Mouse (Mus musculus) embryo, embryonic 11.5 days (tissue): ENCODE results near the gene Klhl2.

Experiments
- DNase-seq: peaks from one replicate; pipeline ENCODE4 v3.0.0-alpha.2; 2012; ENCODE audit warnings: low read depth, low spot score

Gene Klhl2

DNA sequence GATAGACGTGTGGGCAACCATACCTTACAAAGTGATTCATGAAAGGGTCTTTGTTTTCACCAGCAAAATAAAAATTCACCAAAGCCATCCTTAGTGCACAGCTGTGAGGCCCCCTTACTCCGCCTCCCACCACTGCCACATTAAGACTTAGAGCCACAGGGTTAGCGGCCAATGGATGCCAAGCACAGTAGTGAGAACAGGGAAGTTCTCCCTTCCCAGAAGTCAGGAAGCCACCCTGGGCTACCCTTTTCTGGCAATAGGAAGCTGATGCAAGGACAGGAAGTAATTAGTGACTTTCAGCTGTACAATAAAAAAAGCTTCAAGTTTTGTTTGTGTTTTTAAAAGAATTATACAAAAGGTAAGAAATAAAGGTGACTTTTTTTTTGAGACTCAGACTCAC lies 18.2 kb downstream of the Klhl2 start:
- DNase-seq: no peak

DNA sequence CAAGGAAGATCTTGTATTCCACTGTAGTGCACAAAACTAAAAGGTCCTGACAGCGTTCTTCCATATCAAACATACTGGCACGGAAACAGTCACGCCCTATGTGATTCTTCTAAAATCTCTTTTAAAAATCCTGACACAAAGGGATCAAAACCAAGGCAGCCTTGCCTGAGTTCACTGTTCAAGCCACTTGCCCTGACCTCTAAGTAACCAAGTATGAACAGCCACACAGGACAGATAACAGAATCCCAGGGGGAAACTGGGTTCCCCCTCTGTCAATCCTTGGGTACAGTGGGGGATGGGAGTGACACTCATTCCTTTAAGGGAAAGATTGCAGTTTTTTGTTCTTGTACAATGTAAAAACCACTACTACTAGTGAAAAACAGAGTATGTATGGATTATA lies 19.9 kb downstream of the Klhl2 start:
- no peak for DNase-seq

GRCm38 (mm10) chr8:64829391-64829790 lies 20.4 kb downstream of the Klhl2 start:
- no peak for DNase-seq

- no peak for DNase-seq
These were observed 21.4 kb downstream of the Klhl2 start for GRCm38 (mm10) chr8:64828466-64828865.

DNA sequence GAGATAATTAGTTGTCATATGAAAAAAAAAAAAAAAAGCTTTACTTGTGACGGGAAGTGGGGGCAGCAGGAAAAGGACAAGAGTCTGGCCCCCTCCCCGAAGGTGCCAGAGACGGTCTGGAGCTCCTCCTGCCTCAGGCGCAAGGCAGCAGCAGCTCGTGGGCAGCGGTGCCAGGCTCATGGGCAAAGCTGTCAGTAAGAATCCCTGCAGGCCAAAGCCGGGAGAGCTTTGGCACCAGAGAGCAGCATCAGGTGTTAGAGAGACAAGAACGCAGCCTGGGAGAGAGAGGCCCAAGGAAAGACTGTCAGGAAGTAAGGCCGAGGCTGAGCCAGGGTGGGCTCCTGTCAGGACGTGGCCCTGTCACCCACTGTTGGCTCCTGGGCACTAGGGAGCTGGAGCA lies 22.5 kb downstream of the Klhl2 start:
- DNase-seq: no peak

GRCm38 (mm10) chr8:64826461-64826860 lies 23.4 kb downstream of the Klhl2 start:
- DNase-seq: no peak

- no peak for DNase-seq
These were observed 25.9 kb downstream of the Klhl2 start for GRCm38 (mm10) chr8:64823905-64824304.

GRCm38 (mm10) chr8:64820940-64821339 lies 28.9 kb downstream of the Klhl2 start:
- DNase-seq: no peak

GRCm38 (mm10) chr8:64811790-64812189 lies 38.0 kb downstream of the Klhl2 start:
- no peak for DNase-seq

DNA sequence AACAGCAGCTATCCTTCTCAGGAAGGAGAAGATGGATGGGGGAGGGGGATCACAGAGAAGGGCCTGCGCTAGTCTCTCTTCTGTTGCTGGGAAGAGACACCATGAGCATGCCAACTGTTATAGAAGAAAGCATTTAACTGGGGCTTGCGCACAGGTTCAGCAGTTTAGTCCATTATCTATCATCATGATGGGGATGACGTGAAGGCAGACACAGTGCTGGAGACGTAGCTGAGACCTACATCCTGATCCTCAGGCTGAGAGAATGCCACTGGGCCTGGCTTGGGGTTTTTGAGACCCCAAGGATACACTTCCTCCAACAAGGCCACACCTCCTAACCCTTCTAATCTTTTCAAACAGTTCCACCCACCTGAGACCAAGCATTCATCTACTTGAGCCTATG lies 38.7 kb downstream of the Klhl2 start:
- DNase-seq: no peak

GRCm38 (mm10) chr8:64806558-64806957 lies 43.3 kb downstream of the Klhl2 start:
- DNase-seq: no peak

- no peak for DNase-seq
These were observed 44.8 kb downstream of the Klhl2 start for GRCm38 (mm10) chr8:64804971-64805370.

DNA sequence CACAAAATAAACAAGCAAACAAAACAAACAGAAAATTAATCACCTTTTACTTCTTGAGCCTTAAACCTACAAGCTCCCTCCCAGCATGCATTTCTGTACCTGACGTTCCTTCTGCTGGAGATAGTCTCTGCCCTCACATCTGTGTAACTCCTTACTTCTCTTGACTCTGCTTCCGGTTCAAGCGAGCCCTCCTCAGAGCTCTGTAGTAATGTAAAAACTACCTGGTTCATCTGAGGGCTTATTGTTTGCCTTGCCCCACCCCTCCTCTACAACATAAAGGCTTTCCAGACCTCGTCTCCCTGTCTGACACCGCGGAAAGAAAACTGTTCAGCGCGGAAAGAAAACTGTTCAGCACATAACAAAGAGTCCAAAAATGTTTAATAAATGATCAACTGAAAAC lies 50.5 kb downstream of the Klhl2 start:
- DNase-seq: no peak

GRCm38 (mm10) chr8:64798503-64798902 lies 51.3 kb downstream of the Klhl2 start:
- no peak for DNase-seq

- no peak for DNase-seq
These were observed 52.1 kb downstream of the Klhl2 start for GRCm38 (mm10) chr8:64797751-64798150.

- no peak for DNase-seq
These were observed 58.5 kb downstream of the Klhl2 start for GRCm38 (mm10) chr8:64791250-64791881.

DNA sequence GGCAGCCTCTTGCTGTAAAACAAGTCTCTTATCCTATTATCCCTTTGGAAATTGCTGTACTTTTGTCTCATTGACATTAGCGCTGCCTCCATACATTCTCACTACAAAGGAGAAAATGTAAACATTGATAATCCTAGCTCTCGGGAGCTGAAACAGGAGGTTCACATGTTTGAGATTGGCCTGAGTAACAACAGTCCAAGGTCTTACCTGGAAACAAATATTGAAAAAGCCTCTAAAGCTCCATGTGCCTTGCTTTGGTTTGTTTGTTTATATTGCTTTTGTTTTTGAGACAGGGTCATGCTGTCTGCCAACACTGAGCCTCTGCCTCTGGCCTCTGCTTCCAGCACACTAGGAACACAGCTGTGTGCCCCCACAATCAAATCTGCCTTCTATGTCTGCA lies 59.4 kb downstream of the Klhl2 start:
- DNase-seq: no peak

GRCm38 (mm10) chr8:64788715-64789114 lies 61.1 kb downstream of the Klhl2 start:
- no peak for DNase-seq

- no peak for DNase-seq
These were observed 63.0 kb downstream of the Klhl2 start for GRCm38 (mm10) chr8:64786801-64787200.

DNA sequence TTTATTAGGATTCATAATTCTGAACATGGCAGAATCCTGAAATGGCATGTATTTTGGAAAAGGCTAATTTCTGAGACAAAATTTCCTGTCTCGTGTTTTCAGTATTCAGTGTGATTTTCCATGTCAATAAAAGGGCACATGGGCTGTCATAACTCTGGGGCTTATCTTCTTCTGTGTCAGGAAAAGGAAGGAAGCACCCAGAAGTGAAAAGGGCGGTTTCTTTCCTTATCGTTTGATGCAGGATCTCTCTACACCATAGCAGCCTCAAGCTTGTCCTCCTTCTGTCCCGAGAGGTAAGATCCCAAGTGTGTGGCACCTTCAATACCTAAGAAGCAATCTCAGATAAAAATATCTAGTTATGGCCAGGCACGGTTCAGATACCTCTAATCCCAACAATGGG lies 65.6 kb downstream of the Klhl2 start:
- no peak for DNase-seq

- DNase-seq: no peak
These were observed 67.9 kb downstream of the Klhl2 start for GRCm38 (mm10) chr8:64781947-64782346.

GRCm38 (mm10) chr8:64777925-64778324 lies 71.9 kb downstream of the Klhl2 start:
- no peak for DNase-seq

DNA sequence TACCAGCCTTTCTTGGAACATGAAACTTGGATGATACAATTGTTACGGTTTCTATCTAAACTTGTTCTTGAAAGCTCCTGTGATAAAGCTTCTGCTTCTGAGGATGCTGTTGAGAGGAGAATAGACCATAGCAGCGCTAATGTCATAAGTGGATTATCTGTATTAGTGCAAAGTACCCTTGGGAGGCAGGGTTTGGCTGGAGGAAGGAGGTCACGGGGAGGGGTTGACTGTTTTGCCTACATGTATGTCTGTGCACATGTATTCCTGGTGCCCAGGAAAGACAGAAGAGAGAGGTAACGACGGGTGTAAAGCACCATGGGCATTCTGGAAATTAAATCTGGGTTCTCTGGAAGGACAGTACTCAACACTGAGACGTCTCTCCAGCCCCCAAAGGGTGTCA lies 75.7 kb downstream of the Klhl2 start:
- no peak for DNase-seq

- no peak for DNase-seq
These were observed 79.0 kb downstream of the Klhl2 start for GRCm38 (mm10) chr8:64770814-64771213.
